Mouse (Mus musculus) liver, postnatal 0 days (tissue): ENCODE results near the gene Ptprb. TPM values are rescaled to one million over a fixed set of nuclear protein-coding genes. Genes with fewer than 3 reads are reported as not detected.

Source experiments
- ATAC-seq: fragments of 200-750 bp; cut with Nextera tagmentation; 2 replicates; pipeline ENCODE4 v1.8.0; 2017; ENCODE audit warnings: mild to moderate bottlenecking, moderate library complexity
- DNase-seq: peaks from one replicate; pipeline ENCODE4 v3.0.0-alpha.2; 2016
- H3K27ac ChIP-seq: fragments of 300-500 bp; sonication (generic); 2 replicates; pipeline ENCODE4 v1.5.1; 2014; ENCODE audit warnings: antibody characterized with exemption, moderate library complexity, mild to moderate bottlenecking, low read depth
- H3K27me3 ChIP-seq: fragments of 300-500 bp; sonication (generic); 2 replicates; pipeline ENCODE4 v1.6.1; 2014; ENCODE audit warnings: low read length, control low read depth, mixed read lengths; ENCODE audit not compliant: insufficient read depth
- H3K36me3 ChIP-seq: fragments of 300-500 bp; sonication (generic); replicated peaks from 2 replicates; pipeline ENCODE4 v1.6.1; 2014; ENCODE audit warnings: mild to moderate bottlenecking, control low read depth, low read length, moderate library complexity, mixed read lengths; ENCODE audit not compliant: insufficient read depth
- H3K4me1 ChIP-seq: fragments of 300-500 bp; sonication (generic); 2 replicates; pipeline ENCODE4 v1.6.1; 2014; ENCODE audit warnings: antibody characterized with exemption, mild to moderate bottlenecking, control low read depth; ENCODE audit not compliant: insufficient read depth
- H3K4me2 ChIP-seq: fragments of 300-500 bp; sonication (generic); 2 replicates; pipeline ENCODE4 v1.6.1; 2014; ENCODE audit warnings: low read depth, mild to moderate bottlenecking, low read length, moderate library complexity, mixed read lengths
- H3K4me3 ChIP-seq: fragments of 300-500 bp; sonication (generic); 2 replicates; pipeline ENCODE4 v1.5.1; 2014; ENCODE audit warnings: low read depth, low read length
- H3K9ac ChIP-seq: fragments of 300-500 bp; sonication (generic); replicated peaks from 2 replicates; pipeline ENCODE4 v1.6.1; 2014; ENCODE audit warnings: mild to moderate bottlenecking, moderate library complexity
- H3K9me3 ChIP-seq: fragments of 300-500 bp; sonication (generic); 2 replicates; pipeline ENCODE4 v1.6.1; 2016; ENCODE audit warnings: mild to moderate bottlenecking, control low read depth, low read length, mixed read lengths
- CTCF ChIP-seq: sonication (generic); IDR thresholded peaks from 2 replicates; pipeline ENCODE4 v1.5.1; 2016; ENCODE audit warnings: antibody characterized with exemption, low read depth
- EP300 ChIP-seq: IDR thresholded peaks from 2 replicates; pipeline ENCODE4 v1.6.1; 2016; ENCODE audit warnings: antibody characterized with exemption, low read depth, mild to moderate bottlenecking
- WGBS: fragments of 180-500 bp; shearing (Covaris S2); extraction: QIAGEN DNeasy Blood & Tissue Kit; methylation state at CpG from one replicate; pipeline ENCODE4 v1.1.7; 2014; ENCODE audit not compliant: insufficient replicate concordance; 5-methylcytosine and 5-hydroxymethylcytosine counted together
- polyA plus RNA-seq: library from polyadenylated mRNA; unstranded; fragments of >200 nt; fragmentation: Nextera tagmentation; extraction: Ambion mirVana; gene quantifications from 2 replicates; pipeline ENCODE4 v1.2.1, GENCODE M21; 2015

Gene Ptprb
- polyA plus RNA-seq, 1 experiment from 2014 or later: 3.1 TPM

GRCm38 (mm10) chr10:116428026-116428780 lies 152.9 kb downstream of the Ptprb start:
- no peaks in the 10 kb centered on the region for H3K4me1 ChIP-seq
- 88% methylated on average over 26 of the region's 26 CpGs for WGBS
- no peak for TF ChIP-seq CTCF
- no peak overlapping the region for H3K4me3 ChIP-seq
- no peaks in the 10 kb centered on the region for H3K27me3 ChIP-seq
- H3K9ac ChIP-seq: no peak overlapping the region
- no peak overlapping the region for H3K4me2 ChIP-seq
- H3K27ac ChIP-seq: no peak overlapping the region
- DNase-seq (no peak), ATAC-seq (no peak)
- H3K9me3 ChIP-seq: peaks cover 4% of the 10 kb centered on the region; the same call in 1 of the 2 replicates
- no peaks in the 10 kb centered on the region for H3K36me3 ChIP-seq

- Histone ChIP-seq H3K9me3 (no peaks in the 10 kb centered on the region; the same call in 1 of the 2 replicates), H3K27ac (no peak overlapping the region), H3K27me3 (no peaks in the 10 kb centered on the region), H3K4me1 (no peaks in the 10 kb centered on the region), H3K4me2 (no peak overlapping the region), H3K4me3 (no peak overlapping the region), H3K9ac (no peak overlapping the region), H3K36me3 (no peaks in the 10 kb centered on the region)
- 84% methylated on average over 7 of the region's 7 CpGs for WGBS
- no peak for TF ChIP-seq EP300
- TF ChIP-seq CTCF: no peak
- ATAC-seq (no peak), DNase-seq (no peak)
These were observed 157.1 kb downstream of the Ptprb start for GRCm38 (mm10) chr10:116432421-116432820.

GRCm38 (mm10) chr10:116435455-116435854 lies 160.1 kb downstream of the Ptprb start:
- Histone ChIP-seq H3K9ac (no peak overlapping the region), H3K27me3 (no peaks in the 10 kb centered on the region), H3K4me1 (no peaks in the 10 kb centered on the region), H3K4me2 (no peak overlapping the region), H3K27ac (no peak overlapping the region), H3K4me3 (no peak overlapping the region), H3K36me3 (no peaks in the 10 kb centered on the region), H3K9me3 (peaks cover 5% of the 10 kb centered on the region; the same call in 1 of the 2 replicates)
- ATAC-seq (no peak), DNase-seq (no peak)
- WGBS: 88% methylated on average over 12 of the region's 12 CpGs
- no peak for TF ChIP-seq CTCF
- TF ChIP-seq EP300: no peak

Other genes starting within 250 kb of the Ptprb start
- gene 4933416C03Rik, start 161.6 kb upstream of the Ptprb start, polyA plus RNA-seq: not detected in 2 replicates
- 0.14 TPM in 1 of 2 replicates, not detected in the other for gene Kcnmb4, start 198.4 kb downstream of the Ptprb start, polyA plus RNA-seq